In the genomic region with DNA sequence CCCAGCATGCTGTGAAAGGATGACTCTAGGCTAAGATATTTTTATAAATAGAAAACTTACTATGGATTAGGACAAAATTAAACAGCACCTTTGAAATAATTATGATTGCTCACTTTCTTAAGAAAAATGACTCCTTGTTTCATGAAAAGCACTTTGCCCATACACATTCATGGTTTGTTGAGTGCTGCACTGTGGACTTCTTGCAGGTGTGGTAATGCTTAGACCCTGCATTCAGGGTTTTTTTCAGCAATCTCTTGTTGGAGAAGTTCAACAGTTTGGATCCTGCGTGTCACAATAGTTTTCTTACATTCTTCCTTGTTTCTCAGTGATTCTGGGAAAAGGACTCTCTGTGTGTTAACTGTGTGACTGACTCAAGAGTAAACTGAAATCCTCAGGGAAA, we compare ENCODE assay signal across 13 mouse cellular contexts. TPM values are rescaled to one million over a fixed set of nuclear protein-coding genes. Genes with fewer than 3 reads are reported as not detected.
"Had no signal": no experiment of that assay in that cellular context is flagged by ENCODE, and none has a peak within 500 bp of the region (broad histone marks: within the 10 kb centered on the region; RNA-seq: fewer than 3 reads in every experiment).

No protein-coding gene starts in this region.

RNA-seq across cellular contexts. Expression of a gene that starts 4.7 kb away (rescaled TPM):
- total RNA-seq: neutrophil, adult 5-6 weeks had no signal
- polyA plus RNA-seq: neural tube, embryonic 13.5 days; neural tube, embryonic 14.5 days; neural tube, embryonic 15.5 days; small intestine, adult 2 months; spleen, adult 2 months; stomach, embryonic 14.5 days; stomach, embryonic 15.5 days; stomach, embryonic 16.5 days; stomach, postnatal 0 days; thymus, adult 2 months; thymus, postnatal 0 days had no signal

RNA-seq across cellular contexts. Expression of a gene that starts 54.6 kb away (rescaled TPM):
- total RNA-seq: neutrophil, adult 5-6 weeks had no signal
- polyA plus RNA-seq: small intestine, adult 2 months; spleen, adult 2 months; stomach, embryonic 15.5 days; stomach, embryonic 16.5 days; stomach, postnatal 0 days; thymus, adult 2 months; urinary bladder, adult 2 months had no signal
